In genomic region chr10:43518368-43518767, GRCm38 (mm10) we compare ENCODE assay signal across 10 mouse cellular contexts. TPM values are rescaled to one million over a fixed set of nuclear protein-coding genes. Genes with fewer than 3 reads are reported as not detected.
DNase-seq lines count a peak whose midpoint lies in the region; ATAC-seq and TF ChIP-seq lines count a peak whose summit lies in the region.
"Had no signal": no experiment of that assay in that cellular context is flagged by ENCODE, and none has a peak within 500 bp of the region (broad histone marks: within the 10 kb centered on the region; RNA-seq: fewer than 3 reads in every experiment).

No protein-coding gene starts in this region.

- peaks cover 13% of the 10 kb centered on the region for H3K4me1 ChIP-seq in intestine, embryonic 16.5 days (ENCODE audit: control insufficient read depth, insufficient read depth, low read length)
- peaks cover 13% of the 10 kb centered on the region for H3K4me1 ChIP-seq in liver, embryonic 13.5 days (replicated peaks)
- H3K4me1 ChIP-seq in small intestine, adult 2 months (ENCODE audit: control insufficient read depth, insufficient read depth, insufficient read length, low read length), result peaks cover 11% of the 10 kb centered on the region; the same call in 1 of the 2 replicates
- no peaks in the 10 kb centered on the region for H3K4me1 ChIP-seq in midbrain, embryonic 11.5 days (ENCODE audit: control insufficient read depth, insufficient read depth, low read length)

- TF ChIP-seq POLR2A in small intestine, adult 2 months (IDR thresholded peaks at IDR 0.05; ENCODE audit: low read depth, low read length), result peak; percentile 79

- H3K4me2 ChIP-seq in intestine, embryonic 16.5 days (ENCODE audit: low read depth, low read length), result no peak overlapping the region
- H3K4me2 ChIP-seq in liver, embryonic 13.5 days, result peak overlapping the region; percentile 19; the same call in 1 of the 2 replicates
- no peak overlapping the region for H3K4me2 ChIP-seq in midbrain, embryonic 11.5 days
- H3K4me2 ChIP-seq: heart, embryonic 15.5 days had no signal

- no peaks in the 10 kb centered on the region for H3K9me3 ChIP-seq in intestine, embryonic 16.5 days (ENCODE audit: control insufficient read depth, low read length)
- no peaks in the 10 kb centered on the region for H3K9me3 ChIP-seq in liver, embryonic 13.5 days (replicated peaks)
- no peaks in the 10 kb centered on the region for H3K9me3 ChIP-seq in midbrain, embryonic 11.5 days (ENCODE audit: control insufficient read depth, low read length)
- H3K9me3 ChIP-seq: heart, embryonic 15.5 days had no signal

- 45% methylated on average over 13 of the region's 13 CpGs for WGBS in intestine, embryonic 16.5 days
- WGBS in liver, embryonic 13.5 days (ENCODE audit: insufficient replicate concordance), result 81% methylated on average over 13 of the region's 13 CpGs
- WGBS in small intestine, adult 2 months, result 31% methylated on average over 13 of the region's 13 CpGs
- 84% methylated on average over 13 of the region's 13 CpGs for WGBS in midbrain, embryonic 11.5 days

- H3K27ac ChIP-seq in intestine, embryonic 16.5 days (ENCODE audit: low read length), result peak overlapping the region; percentile 61
- no peak overlapping the region for H3K27ac ChIP-seq in liver, embryonic 13.5 days
- peak overlapping the region; percentile 89 for H3K27ac ChIP-seq in small intestine, adult 2 months (ENCODE audit: insufficient read depth, low read depth, low read length)
- no peak overlapping the region for H3K27ac ChIP-seq in midbrain, embryonic 11.5 days (ENCODE audit: low read depth, low read length)
- H3K27ac ChIP-seq: heart, embryonic 15.5 days; macrophage had no signal

- H3K36me3 ChIP-seq in intestine, embryonic 16.5 days (ENCODE audit: control insufficient read depth, insufficient read depth, low read length), result 0 out of 2 replicates have a peak, but pooled peaks cover 4% of the 10 kb centered on the region
- H3K36me3 ChIP-seq in liver, embryonic 13.5 days, result peaks cover 10% of the 10 kb centered on the region
- H3K36me3 ChIP-seq in small intestine, adult 2 months (ENCODE audit: control insufficient read depth, insufficient read depth, low read length), result peaks cover 2% of the 10 kb centered on the region; the same call in 1 of the 2 replicates
- H3K36me3 ChIP-seq in midbrain, embryonic 11.5 days (ENCODE audit: control insufficient read depth, insufficient read depth, low read length), result no peaks in the 10 kb centered on the region
- H3K36me3 ChIP-seq: heart, embryonic 15.5 days had no signal

- no peaks in the 10 kb centered on the region for H3K27me3 ChIP-seq in intestine, embryonic 16.5 days (replicated peaks; ENCODE audit: control insufficient read depth, insufficient read depth, low read length)
- no peaks in the 10 kb centered on the region for H3K27me3 ChIP-seq in liver, embryonic 13.5 days
- no peaks in the 10 kb centered on the region for H3K27me3 ChIP-seq in small intestine, adult 2 months (ENCODE audit: control insufficient read depth, insufficient read depth, low read length)
- no peaks in the 10 kb centered on the region for H3K27me3 ChIP-seq in midbrain, embryonic 11.5 days (ENCODE audit: control insufficient read depth, insufficient read depth, low read length)
- H3K27me3 ChIP-seq: heart, embryonic 15.5 days had no signal

- no peak overlapping the region for H3K9ac ChIP-seq in intestine, embryonic 16.5 days (ENCODE audit: low read depth, low read length)
- H3K9ac ChIP-seq in liver, embryonic 13.5 days, result no peak overlapping the region
- H3K9ac ChIP-seq in midbrain, embryonic 11.5 days (ENCODE audit: low read length), result no peak overlapping the region
- H3K9ac ChIP-seq: heart, embryonic 15.5 days had no signal

- H3K4me3 ChIP-seq in intestine, embryonic 16.5 days (ENCODE audit: low read length), result peak overlapping the region; percentile 10; the same call in 1 of the 2 replicates
- H3K4me3 ChIP-seq in liver, embryonic 13.5 days (replicated peaks), result no peak overlapping the region
- peak overlapping the region; percentile 50 for H3K4me3 ChIP-seq in small intestine, adult 2 months (ENCODE audit: low read depth, low read length)
- H3K4me3 ChIP-seq in midbrain, embryonic 11.5 days (ENCODE audit: low read depth, low read length), result no peak overlapping the region
- H3K4me3 ChIP-seq: heart, embryonic 15.5 days had no signal

- ATAC-seq in intestine, embryonic 16.5 days, result peak; percentile 77
- no peak for ATAC-seq in liver, embryonic 13.5 days (ENCODE audit: low read depth)
- no peak for ATAC-seq in midbrain, embryonic 11.5 days (ENCODE audit: low FRiP score)

- peak; percentile 97 for DNase-seq in heart, adult 11 months
- DNase-seq in heart, postnatal 4 days, result no peak
- no peak for DNase-seq in liver, embryonic 13.5 days
- no peak for DNase-seq in midbrain, embryonic 11.5 days (ENCODE audit: low spot score, missing footprints)
- no peak for DNase-seq in layer of hippocampus, adult 9-11 months
- no peak for DNase-seq in frontal cortex, postnatal 36 days (ENCODE audit: low spot score in 2 of 2)

- no peak for TF ChIP-seq CTCF in small intestine, adult 2 months (IDR thresholded peaks at IDR 0.05; ENCODE audit: extremely low read depth, insufficient read length, insufficient replicate concordance, low read depth, low read length)

RNA-seq across cellular contexts. Expression of gene Gm9803, which starts 5.5 kb away (rescaled TPM):
- 1 to 10 TPM; 5.8 to 6.4 TPM for total RNA-seq in heart, postnatal 4 days (2021)
- 3.8 and 12.6 TPM in 2 replicates for polyA plus RNA-seq in intestine, embryonic 16.5 days (2015; fragmentation: Nextera tagmentation; extraction: Ambion mirVana)
- 8.8 and 12.9 TPM in 2 replicates for polyA plus RNA-seq in liver, embryonic 13.5 days (2015; fragmentation: Nextera tagmentation; extraction: Ambion mirVana)
- 98.7 and 112 TPM in 2 replicates for polyA plus RNA-seq in small intestine, adult 2 months (2012; rRNA removed)
- polyA plus RNA-seq in midbrain, embryonic 11.5 days (2014; fragmentation: Nextera tagmentation; extraction: Ambion mirVana), result 14.7 and 15.9 TPM in 2 replicates

RNA-seq across cellular contexts. Expression of gene 1700021F05Rik, which starts 22.4 kb away (rescaled TPM):
- 10 to 100 TPM; 89.9 to 94.5 TPM for total RNA-seq in heart, postnatal 4 days (2021)
- polyA plus RNA-seq in intestine, embryonic 16.5 days (2015; fragmentation: Nextera tagmentation; extraction: Ambion mirVana), result 69.6 and 78.8 TPM in 2 replicates
- 40.1 and 51.7 TPM in 2 replicates for polyA plus RNA-seq in liver, embryonic 13.5 days (2015; fragmentation: Nextera tagmentation; extraction: Ambion mirVana)
- polyA plus RNA-seq in small intestine, adult 2 months (2012; rRNA removed), result 5.1 and 5.3 TPM in 2 replicates
- 68.9 and 75.0 TPM in 2 replicates for polyA plus RNA-seq in midbrain, embryonic 11.5 days (2014; fragmentation: Nextera tagmentation; extraction: Ambion mirVana)

RNA-seq across cellular contexts. Expression of gene Bend3, which starts 39.7 kb away (rescaled TPM):
- total RNA-seq in heart, postnatal 4 days (2021), result 10 to 100 TPM; 13.8 to 15.2 TPM
- polyA plus RNA-seq in intestine, embryonic 16.5 days (2015; fragmentation: Nextera tagmentation; extraction: Ambion mirVana), result 2.1 and 2.2 TPM in 2 replicates
- 1.2 and 1.4 TPM in 2 replicates for polyA plus RNA-seq in liver, embryonic 13.5 days (2015; fragmentation: Nextera tagmentation; extraction: Ambion mirVana)
- 1.2 and 1.8 TPM in 2 replicates for polyA plus RNA-seq in small intestine, adult 2 months (2012; rRNA removed)
- 7.7 and 8.3 TPM in 2 replicates for polyA plus RNA-seq in midbrain, embryonic 11.5 days (2014; fragmentation: Nextera tagmentation; extraction: Ambion mirVana)

RNA-seq across cellular contexts. Expression of gene Cd24a, which starts 59.7 kb away (rescaled TPM):
- total RNA-seq in heart, postnatal 4 days (2021), result 10 to 100 TPM; 14.6 to 22.6 TPM
- 138 and 165 TPM in 2 replicates for polyA plus RNA-seq in intestine, embryonic 16.5 days (2015; fragmentation: Nextera tagmentation; extraction: Ambion mirVana)
- 899 and 1,125 TPM in 2 replicates for polyA plus RNA-seq in liver, embryonic 13.5 days (2015; fragmentation: Nextera tagmentation; extraction: Ambion mirVana)
- polyA plus RNA-seq in small intestine, adult 2 months (2012; rRNA removed), result 94.9 and 147 TPM in 2 replicates
- polyA plus RNA-seq in midbrain, embryonic 11.5 days (2014; fragmentation: Nextera tagmentation; extraction: Ambion mirVana), result 516 and 568 TPM in 2 replicates

Comparison
In these comparisons a context has a peak if more than half of its experiments do, and no peak if none do; other contexts are left out.
1. H3K27ac ChIP-seq: peak in intestine, embryonic 16.5 days (single experiment) and small intestine, adult 2 months (single experiment); none in liver, embryonic 13.5 days (single experiment) and midbrain, embryonic 11.5 days (single experiment).
2. H3K4me3 ChIP-seq: peak in intestine, embryonic 16.5 days (single experiment) and small intestine, adult 2 months (single experiment); none in liver, embryonic 13.5 days (single experiment) and midbrain, embryonic 11.5 days (single experiment).